Comparison of ENCODE assay signal across 22 mouse cellular contexts in genomic region chr15:83535890-83536231, GRCm38 (mm10). TPM values are rescaled to one million over a fixed set of nuclear protein-coding genes. Genes with fewer than 3 reads are reported as not detected.
A peak's percentile ranks its signal among the peaks of the same experiment; 100 is the strongest.
DNase-seq lines count a peak whose midpoint lies in the region; ATAC-seq and TF ChIP-seq lines count a peak whose summit lies in the region.
"Had no signal": no experiment of that assay in that cellular context is flagged by ENCODE, and none has a peak within 500 bp of the region (broad histone marks: within the 10 kb centered on the region; RNA-seq: fewer than 3 reads in every experiment).

No protein-coding gene starts in this region.

- H3K4me2 ChIP-seq in heart, embryonic 14.5 days (ENCODE audit: low read length) = peak overlapping the region; percentile 33; the same call in 1 of the 2 replicates
- no peak overlapping the region for H3K4me2 ChIP-seq in lung, postnatal 0 days (replicated peaks; ENCODE audit: low read depth, low read length)
- H3K4me2 ChIP-seq: embryonic facial prominence, embryonic 15.5 days; intestine, embryonic 15.5 days; kidney, embryonic 15.5 days; midbrain, embryonic 13.5 days had no signal

- 59% methylated on average over 6 of the region's 6 CpGs for WGBS in heart, embryonic 14.5 days
- 54% methylated on average over 6 of the region's 6 CpGs for WGBS in lung, postnatal 0 days

- peaks cover 36 to 49% of the 10 kb centered on the region in 2 experiments for H3K4me1 ChIP-seq in heart, embryonic 14.5 days (ENCODE audit: control insufficient read depth in 2 of 2, insufficient read depth in 2 of 2, low read length in 2 of 2)
- peaks cover 14% of the 10 kb centered on the region for H3K4me1 ChIP-seq in lung, postnatal 0 days (ENCODE audit: insufficient read depth, low read depth, low read length)
- H3K4me1 ChIP-seq: limb, embryonic 10.5 days; midbrain, embryonic 13.5 days had no signal

- H3K36me3 ChIP-seq in heart, embryonic 14.5 days (ENCODE audit: control insufficient read depth, insufficient read depth, low read length) = peaks cover 26% of the 10 kb centered on the region
- H3K36me3 ChIP-seq in lung, postnatal 0 days (ENCODE audit: insufficient read depth, low read length) = no peaks in the 10 kb centered on the region
- H3K36me3 ChIP-seq: embryonic facial prominence, embryonic 15.5 days; intestine, embryonic 15.5 days; kidney, embryonic 15.5 days; limb, embryonic 10.5 days; midbrain, embryonic 13.5 days had no signal

- H3K27ac ChIP-seq in gastrocnemius, adult 2 months = peak overlapping the region; percentile 62
- peak overlapping the region; percentile 86 to 87 for H3K27ac ChIP-seq in heart, embryonic 14.5 days (replicated peaks in 1 of 2; ENCODE audit: control insufficient read depth in 1 of 2, insufficient read depth in 1 of 2, low read depth in 2 of 2, low read length in 2 of 2)
- peak overlapping the region; percentile 77 for H3K27ac ChIP-seq in lung, postnatal 0 days (ENCODE audit: low read length)
- H3K27ac ChIP-seq: embryonic facial prominence, embryonic 15.5 days; intestine, embryonic 15.5 days; midbrain, embryonic 13.5 days had no signal

- H3K27me3 ChIP-seq in heart, embryonic 14.5 days (ENCODE audit: control insufficient read depth, insufficient read depth, low read length) = no peaks in the 10 kb centered on the region
- H3K27me3 ChIP-seq in lung, postnatal 0 days (replicated peaks; ENCODE audit: insufficient read depth, low read length) = no peaks in the 10 kb centered on the region
- H3K27me3 ChIP-seq: embryonic facial prominence, embryonic 15.5 days; intestine, embryonic 15.5 days; kidney, embryonic 15.5 days; midbrain, embryonic 13.5 days had no signal

- peak overlapping the region; percentile 54 for H3K9ac ChIP-seq in heart, embryonic 14.5 days (ENCODE audit: low read length)
- H3K9ac ChIP-seq in lung, postnatal 0 days (replicated peaks; ENCODE audit: low read depth) = no peak overlapping the region
- H3K9ac ChIP-seq: embryonic facial prominence, embryonic 15.5 days; intestine, embryonic 15.5 days; kidney, embryonic 15.5 days; midbrain, embryonic 13.5 days had no signal

- 0 out of 2 replicates have a peak overlapping the region, but pooled peaks have one; percentile 7 for H3K4me3 ChIP-seq in gastrocnemius, adult 2 months
- H3K4me3 ChIP-seq in heart, embryonic 14.5 days (ENCODE audit: control insufficient read depth in 1 of 2, insufficient read depth in 1 of 2, low read depth in 1 of 2, low read length in 2 of 2) = no peak overlapping the region
- H3K4me3 ChIP-seq in lung, postnatal 0 days (ENCODE audit: low read depth, low read length) = no peak overlapping the region
- H3K4me3 ChIP-seq: embryonic facial prominence, embryonic 15.5 days; intestine, embryonic 15.5 days; kidney, embryonic 15.5 days; limb, embryonic 10.5 days; midbrain, embryonic 13.5 days had no signal

- intact Hi-C loops in gastrocnemius, adult 2 months (cut with DNase I) = no loop called here
- intact Hi-C loops in gastrocnemius, postnatal 14 days (cut with DNase I; ENCODE audit: low total_unique reads) = no loop called here

- no peaks in the 10 kb centered on the region for H3K9me3 ChIP-seq in heart, embryonic 14.5 days (ENCODE audit: control insufficient read depth, low read length)
- no peaks in the 10 kb centered on the region for H3K9me3 ChIP-seq in lung, postnatal 0 days (ENCODE audit: low read length)
- H3K9me3 ChIP-seq: embryonic facial prominence, embryonic 15.5 days; intestine, embryonic 15.5 days; kidney, embryonic 15.5 days; limb, embryonic 10.5 days; midbrain, embryonic 13.5 days had no signal

- TF ChIP-seq CTCF in gastrocnemius, adult 2 months (IDR thresholded peaks at IDR 0.05) = no peak
- TF ChIP-seq CTCF in lung, postnatal 0 days (IDR thresholded peaks at IDR 0.05) = no peak

- no peak for DNase-seq in gastrocnemius, adult 2 months
- DNase-seq in gastrocnemius, postnatal 14 days = no peak
- no peak for DNase-seq in heart, adult 11 months
- DNase-seq in kidney, adult 9 months = peak; percentile 54
- DNase-seq in kidney, postnatal 4 days = no peak
- DNase-seq in lung, postnatal 0 days (ENCODE audit: low spot score) = no peak
- no peak for DNase-seq in lung, postnatal 25 days (ENCODE audit: low spot score)
- DNase-seq: adrenal gland, postnatal 14 days; cerebellum, adult 9-11 months; liver; thymus, adult 18-20 months; thymus, postnatal 36 days had no signal

- no peak for ATAC-seq in heart, embryonic 14.5 days (ENCODE audit: insufficient number of reproducible peaks, insufficient read depth, low FRiP score, low read depth)
- peak; percentile 42 for ATAC-seq in lung, postnatal 0 days
- ATAC-seq: forebrain, embryonic 14.5 days; hindbrain, embryonic 16.5 days; midbrain, embryonic 13.5 days had no signal

- TF ChIP-seq EP300 in lung, postnatal 0 days (IDR thresholded peaks at IDR 0.05) = no peak

RNA-seq across cellular contexts. Expression of gene Bik, which starts 9.2 kb away (rescaled TPM):
- total RNA-seq in gastrocnemius, adult 2 months (2021) = 1 to 10 TPM in 1 of 2 experiments, under 1 TPM in 1; 0.50 to 1.2 TPM
- 1 to 10 TPM; 2.8 to 3.2 TPM for total RNA-seq in gastrocnemius, postnatal 14 days (2021)
- polyA plus RNA-seq in heart, embryonic 14.5 days (2014; fragmentation: Nextera tagmentation; extraction: Ambion mirVana) = 34.9 and 37.2 TPM in 2 replicates
- polyA plus RNA-seq in lung, postnatal 0 days (2015; fragmentation: Nextera tagmentation; extraction: Ambion mirVana) = 33.8 and 34.6 TPM in 2 replicates
- total RNA-seq: common myeloid progenitor, adult 5-6 weeks; granulocyte monocyte progenitor cell, adult 5-6 weeks had no signal

RNA-seq across cellular contexts. Expression of gene Ttll1, which starts 25.2 kb away (rescaled TPM):
- 1 to 10 TPM; 2.5 to 3.8 TPM for total RNA-seq in gastrocnemius, adult 2 months (2021)
- total RNA-seq in gastrocnemius, postnatal 14 days (2021) = 1 to 10 TPM; 3.6 to 5.1 TPM
- polyA plus RNA-seq in heart, embryonic 14.5 days (2014; fragmentation: Nextera tagmentation; extraction: Ambion mirVana) = 17.6 and 17.8 TPM in 2 replicates
- polyA plus RNA-seq in lung, postnatal 0 days (2015; fragmentation: Nextera tagmentation; extraction: Ambion mirVana) = 13.8 and 13.9 TPM in 2 replicates

RNA-seq across cellular contexts. Expression of gene Tspo, which starts 27.5 kb away (rescaled TPM):
- total RNA-seq in gastrocnemius, adult 2 months (2021) = 10 to 100 TPM; 22.2 to 22.7 TPM
- 10 to 100 TPM; 24.9 to 33.5 TPM for total RNA-seq in gastrocnemius, postnatal 14 days (2021)
- 191 TPM in 2 replicates for polyA plus RNA-seq in heart, embryonic 14.5 days (2014; fragmentation: Nextera tagmentation; extraction: Ambion mirVana)
- polyA plus RNA-seq in lung, postnatal 0 days (2015; fragmentation: Nextera tagmentation; extraction: Ambion mirVana) = 343 and 439 TPM in 2 replicates

RNA-seq across cellular contexts. Expression of gene Mcat, which starts 27.7 kb away (rescaled TPM):
- total RNA-seq in gastrocnemius, adult 2 months (2021) = 10 to 100 TPM; 18.6 to 23.8 TPM
- 10 to 100 TPM; 20.4 to 21.9 TPM for total RNA-seq in gastrocnemius, postnatal 14 days (2021)
- 33.0 and 33.4 TPM in 2 replicates for polyA plus RNA-seq in heart, embryonic 14.5 days (2014; fragmentation: Nextera tagmentation; extraction: Ambion mirVana)
- polyA plus RNA-seq in lung, postnatal 0 days (2015; fragmentation: Nextera tagmentation; extraction: Ambion mirVana) = 22.8 and 24.7 TPM in 2 replicates

RNA-seq across cellular contexts. Expression of gene Ttll12, which starts 59.1 kb away (rescaled TPM):
- total RNA-seq in gastrocnemius, adult 2 months (2021) = 1 to 10 TPM; 3.4 to 4.9 TPM
- 1 to 10 TPM; 6.3 to 8.3 TPM for total RNA-seq in gastrocnemius, postnatal 14 days (2021)
- 18.6 and 19.8 TPM in 2 replicates for polyA plus RNA-seq in heart, embryonic 14.5 days (2014; fragmentation: Nextera tagmentation; extraction: Ambion mirVana)
- polyA plus RNA-seq in lung, postnatal 0 days (2015; fragmentation: Nextera tagmentation; extraction: Ambion mirVana) = 12.3 TPM in 2 replicates
